Mouse (Mus musculus): ENCODE data around the gene Zw10.
A peak's percentile ranks its signal among the peaks of the same experiment; 100 is the strongest.

Zw10 gene

DNA sequence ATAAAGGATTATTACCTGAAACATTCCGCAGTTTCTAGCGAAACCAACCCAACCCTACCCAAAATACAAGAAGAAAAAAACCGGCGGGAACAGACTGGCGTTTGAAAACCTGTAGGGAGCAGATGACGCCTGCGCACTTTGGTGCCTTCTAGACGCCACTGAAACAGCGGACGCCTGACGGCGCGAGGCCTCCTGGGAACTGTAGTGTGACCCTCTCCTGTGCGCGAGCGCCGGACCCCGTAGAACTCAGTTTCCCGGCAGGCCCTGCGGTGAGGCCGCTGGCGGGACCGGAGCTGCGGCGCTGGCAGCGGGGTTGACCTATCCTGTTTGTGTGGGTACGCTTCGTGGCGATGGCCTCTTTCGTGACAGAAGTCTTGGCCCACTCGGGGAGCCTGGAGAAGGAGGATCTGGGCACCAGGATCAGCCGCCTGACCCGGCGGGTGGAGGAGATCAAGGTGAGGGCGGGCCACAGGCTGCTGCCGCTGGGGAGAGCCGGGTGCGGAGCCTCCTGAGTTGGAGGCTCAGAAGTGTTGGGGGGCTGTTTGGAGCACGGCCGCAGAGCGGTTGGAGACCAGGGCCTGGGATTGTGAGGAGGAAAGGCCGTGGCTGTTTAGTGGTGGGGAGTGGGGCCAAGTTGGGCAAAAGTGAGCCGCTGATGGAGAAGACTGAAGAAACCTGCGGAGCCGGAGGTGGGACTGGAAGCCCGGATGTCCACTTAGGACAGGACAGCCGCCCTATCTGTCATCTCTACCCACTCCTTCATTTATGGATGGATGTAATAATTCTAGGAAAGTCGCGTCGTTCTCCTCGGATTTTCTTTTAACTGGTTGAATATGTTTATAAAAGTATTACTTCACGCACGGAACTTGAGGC is at the start of gene Zw10:
Gene Zw10 (plus strand): TSS at position 281 of the 873 bp plus-strand sequence.
- peak; percentile 94 for DNase-seq (ENCODE audit: low read depth)

DNA sequence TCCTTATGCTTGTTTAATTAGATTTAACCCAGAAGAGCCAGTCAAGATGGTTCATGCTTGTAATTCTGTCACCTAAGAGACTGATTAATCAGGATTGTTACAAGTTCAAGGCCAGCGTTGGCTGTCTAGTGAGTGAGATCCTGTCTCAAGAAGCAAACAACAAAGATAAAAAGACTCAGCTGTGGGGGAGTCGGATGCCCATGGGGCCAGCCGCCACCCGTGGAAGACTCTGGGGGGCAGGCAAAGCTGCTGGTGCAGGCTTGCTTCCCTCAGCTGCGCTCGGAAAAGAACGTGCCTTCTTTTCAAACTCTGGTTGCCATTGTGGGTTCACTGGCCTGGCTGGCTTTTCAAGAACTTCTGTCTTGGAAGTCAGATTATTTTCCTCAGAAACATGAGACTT is 39.6 kb upstream of the Zw10 start:
- no peak for DNase-seq (ENCODE audit: low read depth)

DNA sequence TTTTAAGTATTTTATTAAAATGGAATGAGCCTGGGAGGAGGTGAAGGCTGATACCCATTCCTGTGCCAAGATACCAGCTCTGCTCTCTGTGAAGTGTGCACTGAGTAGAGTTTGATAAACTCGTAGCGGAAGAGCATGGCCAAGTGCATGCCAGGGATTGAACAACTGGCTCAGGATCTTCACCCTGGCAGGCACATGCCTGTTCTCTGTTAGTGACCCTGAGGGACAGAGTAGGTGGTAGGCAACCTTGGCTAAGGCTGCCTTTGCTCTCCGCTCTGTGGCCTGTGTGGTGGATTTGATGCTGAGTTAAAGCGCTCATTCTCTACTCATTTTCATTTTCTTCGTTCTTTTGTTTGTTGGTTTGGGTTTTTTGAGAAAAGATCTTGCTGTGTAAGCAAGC is 34.1 kb upstream of the Zw10 start:
- no peak for DNase-seq (ENCODE audit: low read depth)

DNA sequence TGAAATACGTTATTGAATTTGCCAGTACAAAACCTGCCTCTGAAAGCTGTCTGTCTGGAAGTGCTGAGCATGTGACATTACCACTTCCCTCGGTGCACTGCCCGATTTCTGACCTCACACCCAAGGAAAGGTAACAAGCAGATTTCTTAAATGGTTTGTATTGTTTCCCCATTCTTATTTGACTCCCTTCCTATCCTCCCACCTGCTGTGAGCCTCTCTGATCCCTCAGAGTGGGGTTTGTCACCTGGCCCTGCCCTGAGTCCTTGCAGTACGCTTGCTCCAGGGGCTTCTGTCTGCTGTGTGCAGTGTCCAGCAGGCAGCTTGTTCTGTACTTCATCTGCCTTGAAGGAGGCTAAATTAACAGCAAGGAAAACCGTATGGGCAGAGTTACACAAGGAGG is 31.5 kb upstream of the Zw10 start:
- DNase-seq (ENCODE audit: low read depth) = no peak

DNA sequence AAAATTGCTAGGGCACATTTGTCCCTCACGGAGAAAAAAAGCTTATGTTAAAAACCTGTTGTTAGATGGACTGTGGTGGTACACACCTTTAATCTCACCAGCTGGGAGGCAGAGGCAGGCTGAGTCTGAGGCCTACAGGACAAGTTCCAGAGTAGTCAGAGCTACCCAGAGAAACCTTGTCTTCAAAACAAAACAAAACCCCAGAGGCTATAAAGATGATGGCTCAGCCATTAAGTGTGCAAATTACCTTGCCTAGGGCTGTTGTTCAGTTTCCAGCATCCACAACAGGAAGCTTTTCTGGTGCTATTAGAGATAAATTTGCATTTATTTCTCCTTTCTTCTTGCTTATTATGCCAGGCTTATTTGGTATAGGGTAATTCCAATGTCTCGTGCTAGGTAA is 30.9 kb upstream of the Zw10 start:
- DNase-seq (ENCODE audit: low read depth) = no peak

DNA sequence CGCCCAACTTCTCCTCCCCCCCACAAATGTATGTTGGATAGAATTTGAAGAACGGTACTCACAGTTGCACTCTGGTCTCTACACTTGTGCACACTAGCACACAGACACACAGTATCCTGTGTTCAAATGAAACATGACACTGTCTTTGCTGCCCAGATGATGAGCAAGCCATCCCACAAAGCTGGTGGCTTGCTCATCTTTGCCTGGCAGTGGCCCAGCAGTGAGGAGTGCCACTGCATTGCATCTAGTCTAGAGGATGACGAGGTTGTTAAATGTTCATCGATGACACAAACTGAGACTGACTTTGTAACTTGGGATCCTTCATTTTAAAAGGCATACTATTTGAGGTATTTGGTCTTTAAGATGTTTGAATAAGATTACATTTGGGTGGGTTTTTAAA is 20.6 kb upstream of the Zw10 start:
- peak; percentile 60 for DNase-seq (ENCODE audit: low read depth)

DNA sequence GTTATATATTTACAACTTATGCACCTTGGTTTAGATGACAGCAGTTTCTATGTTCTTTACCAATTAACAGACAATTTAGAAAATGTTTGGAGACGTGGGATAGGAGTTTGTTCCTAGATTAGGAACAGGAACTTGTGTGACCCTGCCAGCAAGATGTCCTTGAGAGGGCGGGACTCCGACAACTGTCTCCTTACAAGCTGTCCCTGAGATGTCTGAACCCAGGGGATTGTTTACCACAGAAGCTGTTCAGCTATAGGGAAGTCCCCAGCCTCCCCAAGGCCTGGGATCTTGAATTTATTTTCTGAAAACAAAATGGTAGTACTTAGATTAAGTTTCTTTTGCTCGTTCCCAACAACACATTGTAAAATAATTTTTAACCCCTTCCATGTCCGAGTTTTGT is 4.5 kb upstream of the Zw10 start:
- peak; percentile 44 for DNase-seq (ENCODE audit: low read depth)

DNA sequence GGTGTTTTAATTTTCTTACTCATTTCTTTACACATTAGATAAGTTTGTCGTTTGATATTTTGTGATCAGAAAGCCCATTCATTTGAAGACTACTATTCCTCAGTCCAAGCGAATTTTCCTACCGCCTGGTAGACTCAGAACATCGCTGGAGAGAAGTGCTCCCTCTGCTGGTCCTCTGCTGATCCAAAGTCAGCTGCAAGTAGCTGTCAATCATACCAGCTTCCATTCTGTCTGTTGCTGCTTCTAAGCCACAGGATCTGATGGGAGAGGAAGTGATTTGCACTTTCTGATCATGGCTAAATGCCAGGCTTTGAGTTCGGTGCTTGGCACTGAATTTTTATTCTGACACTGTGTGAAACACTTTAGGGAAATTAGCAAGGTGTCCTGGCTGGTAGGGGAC is 4.1 kb upstream of the Zw10 start:
- peak; percentile 90 for DNase-seq (ENCODE audit: low read depth)

DNA sequence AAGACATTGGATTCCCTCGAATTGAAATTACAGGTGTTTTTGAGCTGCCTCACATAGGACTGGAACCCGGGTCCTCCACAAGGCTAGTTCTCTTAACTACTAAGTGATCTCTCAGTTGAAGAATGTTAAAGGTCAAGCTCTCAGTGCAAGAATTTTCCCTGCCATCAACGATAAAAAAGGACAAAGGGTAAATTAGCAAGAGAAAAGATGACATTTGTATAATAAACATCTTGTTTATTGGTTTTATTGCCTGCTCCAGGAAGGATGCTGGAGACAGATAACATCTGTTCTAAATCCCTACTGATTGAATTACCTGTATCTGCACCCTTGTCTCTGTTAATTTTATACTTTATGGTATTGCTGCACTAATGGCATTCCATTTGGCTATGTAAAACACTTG is 1.4 kb upstream of the Zw10 start:
- no peak for DNase-seq (ENCODE audit: low read depth)

DNA sequence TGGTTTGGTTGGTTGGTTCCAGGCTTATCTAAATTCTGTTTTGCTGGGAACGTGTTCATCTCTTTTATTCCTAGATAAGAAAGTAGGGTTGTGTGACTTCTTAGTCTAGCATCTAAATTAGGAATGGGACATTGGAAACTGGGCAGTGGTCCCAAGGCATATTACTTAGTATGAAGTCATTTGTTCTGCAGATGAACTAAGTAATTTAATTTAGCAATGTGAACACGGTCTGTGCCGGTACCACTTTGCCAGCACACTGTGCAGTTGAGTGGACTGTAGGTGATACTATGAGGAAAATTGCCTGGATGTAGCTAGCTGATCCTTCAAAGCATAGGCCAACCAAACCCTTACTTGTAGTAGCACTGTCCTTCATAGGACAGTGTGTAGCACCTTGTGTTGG is 21.4 kb downstream of the Zw10 start:
- DNase-seq (ENCODE audit: low read depth) = no peak

DNA sequence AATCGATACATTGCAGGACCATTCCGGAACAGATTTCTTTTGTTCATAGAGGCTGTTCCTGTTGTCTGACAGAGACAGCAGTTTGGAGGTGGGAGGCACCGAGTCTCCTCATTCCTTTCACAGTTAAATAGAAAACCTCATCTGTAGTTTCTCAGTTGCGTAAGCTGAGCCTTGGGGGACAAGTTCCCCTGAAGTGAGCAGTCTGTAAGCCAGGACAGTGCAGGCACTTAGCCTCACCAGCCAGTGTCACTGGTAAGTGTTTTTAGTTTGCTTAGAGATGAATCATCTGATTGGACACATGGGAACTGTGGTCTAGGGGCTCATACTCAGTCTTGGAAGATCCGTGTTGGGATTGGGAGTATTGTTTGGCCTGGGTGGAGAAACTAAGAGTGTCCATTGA is 25.7 kb downstream of the Zw10 start, which contains the start of gene Tmprss5:
Gene Tmprss5 (plus strand): TSS at position 154 of the 400 bp plus-strand sequence.
- no peak for DNase-seq (ENCODE audit: low read depth)

DNA sequence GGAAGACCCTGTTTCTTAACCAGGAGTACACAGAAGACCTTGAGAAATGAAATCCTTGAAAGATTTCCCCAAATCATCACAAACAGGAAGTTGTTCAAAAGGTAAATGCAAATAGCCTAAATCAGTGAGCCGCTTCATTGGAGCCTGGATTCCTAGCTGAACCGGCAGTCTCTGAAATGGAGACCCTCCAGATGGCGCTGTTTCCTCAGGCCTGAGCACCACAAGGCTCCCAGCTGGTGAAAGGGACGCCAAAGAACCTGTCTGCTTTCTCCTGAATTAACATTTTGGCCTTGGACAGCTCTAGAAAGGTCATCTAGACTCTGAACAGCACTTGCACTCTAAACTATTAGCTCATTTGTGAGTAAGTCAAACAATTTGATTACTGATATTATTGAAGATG is 26.1 kb downstream of the Zw10 start:
- peak; percentile 66 for DNase-seq (ENCODE audit: low read depth)

DNA sequence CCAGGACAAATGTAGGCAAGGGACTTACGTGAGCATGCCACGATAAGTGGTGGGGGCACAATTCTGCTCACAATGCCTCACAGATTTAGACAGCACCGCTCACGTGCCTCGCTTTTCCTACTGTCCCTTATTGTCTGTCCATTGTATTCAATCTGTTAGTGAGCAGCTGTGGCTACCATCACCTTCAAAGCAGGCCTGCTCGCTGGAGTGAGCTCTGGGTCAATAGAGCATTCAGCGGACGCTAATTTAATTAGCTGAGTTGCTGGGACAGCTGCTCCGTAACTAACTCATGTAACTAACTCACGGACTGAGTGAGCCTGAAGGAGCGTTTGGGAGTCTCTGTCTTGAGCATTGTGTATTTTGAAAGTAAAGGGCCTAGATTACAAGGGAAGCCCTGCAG is 31.9 kb downstream of the Zw10 start:
- no peak for DNase-seq (ENCODE audit: low read depth)

DNA sequence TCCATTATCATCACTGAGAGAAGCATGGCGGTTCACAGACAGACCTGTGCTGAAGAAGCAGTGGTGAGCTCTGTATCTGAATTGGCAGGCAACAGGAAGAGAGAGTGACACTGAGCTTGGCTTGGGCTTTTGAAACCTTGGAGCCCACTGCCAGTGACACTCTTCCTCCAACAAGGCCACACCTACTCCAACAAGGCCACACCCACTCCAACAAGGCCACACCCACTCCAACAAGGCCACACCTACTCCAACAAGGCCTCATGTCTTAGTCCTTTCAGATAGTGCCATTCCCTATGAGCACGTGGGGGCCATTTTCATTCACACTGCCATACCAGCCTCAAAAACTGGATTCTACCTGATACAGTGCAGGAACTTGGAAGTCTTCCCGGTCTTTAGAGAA is 43.5 kb downstream of the Zw10 start:
- DNase-seq (ENCODE audit: low read depth) = no peak

DNA sequence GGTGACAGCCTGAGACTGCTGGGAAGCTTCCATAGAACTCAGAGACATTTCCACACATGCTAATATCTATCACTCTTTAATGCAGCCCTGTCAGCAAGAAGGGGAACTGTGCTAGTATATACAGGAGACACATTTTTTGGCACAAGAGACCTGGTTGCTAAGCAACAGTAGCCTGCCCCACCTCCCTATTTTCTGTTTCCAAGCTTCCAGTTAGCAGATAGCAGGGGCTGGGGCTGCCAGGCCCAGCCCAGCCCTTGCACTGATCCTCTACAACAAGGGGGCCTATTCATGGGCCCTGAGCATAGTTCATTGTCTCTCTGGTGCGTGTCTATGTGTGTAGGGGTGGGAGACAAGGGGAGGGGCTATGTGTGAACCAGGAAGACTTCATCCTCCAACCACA is 46.9 kb downstream of the Zw10 start:
- DNase-seq (ENCODE audit: low read depth) = no peak

DNA sequence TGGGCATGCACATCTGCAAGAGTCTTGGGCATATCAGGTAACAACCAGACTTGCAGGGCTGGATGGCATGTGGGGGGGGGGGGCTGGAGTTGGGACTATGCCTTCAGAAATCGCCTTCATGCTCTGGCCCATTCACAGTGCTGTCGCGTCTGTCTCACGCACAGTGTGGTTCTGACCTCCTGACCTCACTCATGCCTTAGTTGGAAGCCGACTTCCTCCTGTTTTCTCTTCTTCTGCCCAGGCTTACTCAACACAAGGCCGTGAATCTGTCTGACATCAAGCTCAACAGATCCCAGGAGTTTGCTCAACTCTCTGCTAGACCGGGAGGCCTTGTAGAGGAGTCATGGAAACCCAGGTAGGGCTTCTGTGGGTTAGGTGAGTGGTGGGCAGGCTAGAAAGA is 53.7 kb downstream of the Zw10 start:
- peak; percentile 28 for DNase-seq (ENCODE audit: low read depth)

DNA sequence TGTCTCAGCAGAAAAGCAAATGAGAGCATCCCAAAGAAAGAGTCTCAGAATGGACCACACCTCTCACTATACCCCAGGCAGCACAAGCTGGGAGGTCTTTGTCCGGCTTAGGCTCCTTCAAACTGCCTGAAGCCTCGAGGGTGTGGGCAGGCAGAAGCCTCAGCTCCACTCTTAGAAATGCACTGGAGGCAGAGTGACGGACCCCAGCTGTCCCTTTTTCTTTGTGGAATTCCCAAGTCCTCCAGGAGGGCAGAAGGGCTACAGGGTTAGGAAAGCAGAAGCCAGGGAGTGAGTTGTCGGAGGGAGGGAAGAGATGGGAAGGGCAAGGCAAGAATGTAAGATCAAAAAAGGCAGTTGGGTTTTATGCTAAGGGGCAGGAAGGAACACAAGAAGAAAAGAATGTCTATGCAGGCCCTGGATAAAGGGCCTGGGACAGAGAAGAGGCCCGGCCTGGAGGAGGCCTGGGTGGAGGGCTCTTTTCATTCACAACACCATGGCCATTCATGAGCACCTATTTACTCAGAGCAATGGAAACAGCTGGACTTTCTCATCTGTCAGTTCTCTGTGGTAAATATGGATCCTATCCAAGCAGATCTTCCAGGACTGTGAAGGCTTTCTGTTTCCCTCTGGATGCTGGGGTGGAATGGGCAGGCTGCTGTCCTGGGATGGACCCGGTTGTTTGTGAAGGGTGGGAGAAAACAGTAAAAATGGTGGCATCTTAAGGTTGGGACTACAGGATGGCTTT is 55.2 kb downstream of the Zw10 start:
- no peak for DNase-seq (ENCODE audit: low read depth)

DNA sequence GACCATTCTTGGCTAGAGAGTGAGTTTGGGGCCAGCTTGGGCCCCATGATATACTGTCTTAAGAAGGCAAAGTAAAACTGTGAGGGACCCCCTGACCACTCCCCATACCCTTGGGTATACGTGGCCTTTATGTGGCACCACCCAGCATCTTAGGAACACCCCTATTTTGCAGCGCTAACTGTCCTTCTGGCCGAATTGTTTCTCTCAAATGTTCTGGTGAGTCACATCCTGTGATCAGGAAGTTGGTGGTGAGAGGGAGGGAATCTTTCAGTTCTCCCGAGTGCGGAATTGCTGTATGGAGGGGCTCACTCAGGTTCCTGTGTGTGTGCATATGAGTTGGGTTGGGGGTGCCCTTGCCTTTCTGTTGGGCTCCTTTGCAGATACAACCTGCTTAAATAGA is 55.9 kb downstream of the Zw10 start:
- DNase-seq (ENCODE audit: low read depth) = peak; percentile 69

DNA sequence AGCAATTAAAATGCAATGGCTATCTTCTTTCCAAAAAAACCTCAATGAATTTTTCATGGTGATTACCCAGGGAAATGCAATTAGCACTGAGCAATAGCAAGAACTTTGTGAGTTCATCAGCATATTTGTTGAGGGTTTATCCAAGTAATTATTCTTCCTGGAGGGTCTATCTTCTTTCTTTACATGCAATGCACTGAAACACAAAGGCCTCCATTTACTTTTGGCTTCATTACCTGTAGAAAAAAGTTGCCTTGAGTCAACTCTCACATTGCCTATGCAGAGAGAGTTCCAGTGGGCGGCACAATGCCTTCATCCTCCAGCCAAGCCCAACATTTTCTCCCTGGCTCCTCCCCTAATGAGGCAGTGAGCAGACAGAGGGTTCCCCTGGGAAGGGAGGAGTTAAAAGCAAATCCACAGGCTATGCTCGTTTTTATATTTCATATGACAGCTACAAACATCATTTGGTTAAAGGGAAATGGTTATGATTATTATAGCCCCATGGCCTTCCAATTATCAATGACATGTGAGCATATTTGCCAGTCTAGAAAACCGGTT is 62.9 kb downstream of the Zw10 start:
- DNase-seq (ENCODE audit: low read depth) = no peak

DNA sequence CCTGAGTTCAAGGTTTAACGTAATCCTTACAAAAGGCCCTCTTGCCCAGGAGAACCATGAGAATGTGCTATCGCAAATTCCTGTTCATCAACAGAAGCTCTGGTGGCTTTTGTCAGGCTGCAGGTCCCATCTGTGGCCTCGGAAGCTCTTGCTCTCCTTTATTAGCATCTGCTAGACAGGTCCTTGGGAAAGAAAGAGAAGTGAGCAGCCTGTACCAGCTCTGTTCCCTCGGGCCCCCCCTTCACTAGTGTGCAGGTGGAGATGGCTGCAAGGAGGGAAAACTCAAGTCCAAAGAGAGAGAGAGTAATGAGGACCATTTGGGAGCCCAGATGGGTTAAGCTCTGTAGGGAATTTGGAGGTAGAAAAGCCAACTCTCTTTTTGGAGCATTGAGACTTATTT is 64.3 kb downstream of the Zw10 start:
- DNase-seq (ENCODE audit: low read depth) = no peak

DNA sequence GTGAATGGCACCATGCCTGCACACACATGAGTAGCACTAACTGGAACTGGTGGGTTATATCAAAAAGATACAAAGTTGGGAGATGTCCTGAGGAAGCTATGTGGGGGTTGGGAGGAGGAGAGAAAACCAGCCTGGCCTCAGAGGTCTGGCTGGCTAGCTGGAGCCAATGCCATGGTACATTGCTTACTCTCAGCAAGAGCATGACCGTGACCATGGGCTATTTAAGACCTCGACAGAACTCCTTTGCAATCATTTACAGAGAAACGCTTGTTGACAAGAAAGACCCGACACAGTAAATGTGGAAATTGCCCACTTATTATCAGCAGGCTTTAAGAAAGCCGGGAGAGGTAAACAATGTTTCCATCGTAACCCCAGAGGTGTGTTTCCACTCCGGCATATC is 70.3 kb downstream of the Zw10 start:
- DNase-seq (ENCODE audit: low read depth) = no peak

Measured in 416B (cell line).